ENCODE assay signal across 23 mouse cellular contexts in the genomic region with DNA sequence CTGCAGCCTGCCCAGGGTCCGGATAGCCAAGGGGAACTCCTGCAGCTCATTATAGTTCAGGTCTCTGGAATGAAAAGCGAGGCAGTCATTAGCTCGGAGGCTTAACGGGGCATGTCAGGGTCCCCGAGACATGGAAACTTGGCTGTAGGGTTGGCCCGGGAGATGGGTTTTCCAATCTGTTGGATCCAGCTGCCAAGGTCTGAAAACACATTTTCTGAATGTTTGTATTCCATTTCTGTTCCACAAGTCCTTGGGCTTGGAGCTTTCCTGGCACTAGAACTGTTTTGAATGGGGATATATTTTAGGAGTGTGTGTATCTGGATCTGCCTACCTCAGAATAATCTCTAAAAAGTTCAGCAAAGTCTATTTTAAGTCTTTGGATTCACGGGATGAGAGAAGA. TPM values are rescaled to one million over a fixed set of nuclear protein-coding genes. Genes with fewer than 3 reads are reported as not detected.
DNase-seq lines count a peak whose midpoint lies in the region; ATAC-seq lines count a peak whose summit lies in the region.
"Had no signal": no experiment of that assay in that cellular context is flagged by ENCODE, and none has a peak within 500 bp of the region (broad histone marks: within the 10 kb centered on the region; RNA-seq: fewer than 3 reads in every experiment).

No protein-coding gene starts in this region.

- peak; percentile 46 for DNase-seq in gastrocnemius, postnatal 25 days
- no peak for DNase-seq in gastrocnemius, adult 18-20 months (ENCODE audit: low spot score)
- DNase-seq in lung, postnatal 14 days, result peak; percentile 26
- no peak for DNase-seq in lung, postnatal 25 days (ENCODE audit: low spot score)
- DNase-seq in telencephalon, adult 2 months (ENCODE audit: low read depth, low spot score), result peak; percentile 50
- no peak for DNase-seq in kidney, postnatal 10 days
- no peak for DNase-seq in kidney, adult 11 months
- DNase-seq: adrenal gland, postnatal 36 days; cerebellum, adult 11 months; cerebellum, adult 9-11 months; kidney, adult 8-10 months; kidney, postnatal 25 days; layer of hippocampus, postnatal 36 days; right cerebral cortex, postnatal 14 days had no signal

- peak overlapping the region; percentile 17 for H3K27ac ChIP-seq in heart, embryonic 16.5 days (ENCODE audit: low read length)
- H3K27ac ChIP-seq: embryonic facial prominence, embryonic 15.5 days; forebrain, embryonic 15.5 days; hindbrain, embryonic 14.5 days; layer of hippocampus, adult 2 months; limb, embryonic 13.5 days; liver, embryonic 14.5 days had no signal

- H3K4me3 ChIP-seq in heart, embryonic 16.5 days (ENCODE audit: low read length), result no peak overlapping the region
- H3K4me3 ChIP-seq: embryonic facial prominence, embryonic 15.5 days; forebrain, embryonic 15.5 days; layer of hippocampus, adult 2 months; limb, embryonic 13.5 days had no signal

- no peak overlapping the region for H3K9ac ChIP-seq in heart, embryonic 16.5 days (ENCODE audit: low read length)
- H3K9ac ChIP-seq: embryonic facial prominence, embryonic 15.5 days; forebrain, embryonic 15.5 days; hindbrain, embryonic 14.5 days; limb, embryonic 13.5 days; liver, embryonic 14.5 days had no signal

- H3K4me1 ChIP-seq in heart, embryonic 16.5 days (ENCODE audit: control insufficient read depth, insufficient read depth, low read length), result peaks cover 6% of the 10 kb centered on the region; the same call in 1 of the 2 replicates
- H3K4me1 ChIP-seq: forebrain, embryonic 15.5 days had no signal

- H3K4me2 ChIP-seq in heart, embryonic 16.5 days (ENCODE audit: low read depth, low read length), result no peak overlapping the region
- H3K4me2 ChIP-seq: embryonic facial prominence, embryonic 15.5 days; forebrain, embryonic 15.5 days; hindbrain, embryonic 14.5 days; limb, embryonic 13.5 days; midbrain, embryonic 11.5 days had no signal

- no peaks in the 10 kb centered on the region for H3K36me3 ChIP-seq in heart, embryonic 16.5 days (ENCODE audit: control insufficient read depth, insufficient read depth)
- H3K36me3 ChIP-seq: embryonic facial prominence, embryonic 15.5 days; forebrain, embryonic 15.5 days; limb, embryonic 13.5 days had no signal

- WGBS in heart, embryonic 16.5 days, result 42% methylated on average over 7 of the region's 7 CpGs

- no peak; the same call in 1 of the 2 replicates for ATAC-seq in heart, embryonic 16.5 days (replicated peaks; ENCODE audit: extremely low read depth, insufficient read depth, low FRiP score)
- ATAC-seq: forebrain, embryonic 15.5 days; inflammation-experienced regulatory T-cells, adult 6 months had no signal

- H3K27me3 ChIP-seq in heart, embryonic 16.5 days (ENCODE audit: control insufficient read depth, insufficient read depth, low read length), result no peaks in the 10 kb centered on the region
- H3K27me3 ChIP-seq: embryonic facial prominence, embryonic 15.5 days; forebrain, embryonic 15.5 days had no signal

- no peaks in the 10 kb centered on the region for H3K9me3 ChIP-seq in heart, embryonic 16.5 days (replicated peaks; ENCODE audit: control insufficient read depth, low read length)
- H3K9me3 ChIP-seq: embryonic facial prominence, embryonic 15.5 days; forebrain, embryonic 15.5 days; limb, embryonic 13.5 days had no signal

RNA-seq across cellular contexts. Expression of a gene that starts 43.3 kb away (rescaled TPM):
- total RNA-seq in gastrocnemius, postnatal 25 days (2021), result 1 to 10 TPM; 6.5 to 8.7 TPM
- total RNA-seq in gastrocnemius, adult 18-20 months (2021), result 1 to 10 TPM; 5.5 to 6.6 TPM
- 49.7 and 54.6 TPM in 2 replicates for polyA plus RNA-seq in heart, embryonic 16.5 days (2015; fragmentation: Nextera tagmentation; extraction: Ambion mirVana)

RNA-seq across cellular contexts. Expression of a gene that starts 50.0 kb away (rescaled TPM):
- 100 to 1,000 TPM; 193 to 200 TPM for total RNA-seq in gastrocnemius, postnatal 25 days (2021)
- 100 to 1,000 TPM; 152 to 171 TPM for total RNA-seq in gastrocnemius, adult 18-20 months (2021)
- polyA plus RNA-seq in heart, embryonic 16.5 days (2015; fragmentation: Nextera tagmentation; extraction: Ambion mirVana), result 24.2 and 30.4 TPM in 2 replicates

Comparison
In these comparisons a context has a peak if more than half of its experiments do, and no peak if none do; other contexts are left out.
1. DNase-seq: peak in gastrocnemius, postnatal 25 days (single experiment), lung, postnatal 14 days (single experiment) and telencephalon, adult 2 months (single experiment); none in gastrocnemius, adult 18-20 months (single experiment), lung, postnatal 25 days (single experiment), kidney, postnatal 10 days (single experiment) and kidney, adult 11 months (single experiment).